In genomic region chr17:29164469-29165111, GRCm38 (mm10) we compare ENCODE assay signal across 8 mouse cellular contexts. TPM values are rescaled to one million over a fixed set of nuclear protein-coding genes. Genes with fewer than 3 reads are reported as not detected.
A peak's percentile ranks its signal among the peaks of the same experiment; 100 is the strongest.
DNase-seq lines count a peak whose midpoint lies in the region; ATAC-seq lines count a peak whose summit lies in the region.
"Had no signal": no experiment of that assay in that cellular context is flagged by ENCODE, and none has a peak within 500 bp of the region (broad histone marks: within the 10 kb centered on the region; RNA-seq: fewer than 3 reads in every experiment).

No protein-coding gene starts in this region.

- peaks cover 14% of the 10 kb centered on the region for H3K4me1 ChIP-seq in forebrain, embryonic 16.5 days (replicated peaks; ENCODE audit: control insufficient read depth, insufficient read depth, low read length)
- H3K4me1 ChIP-seq in kidney, embryonic 14.5 days (ENCODE audit: control insufficient read depth, insufficient read depth, low read length), result peaks cover 20% of the 10 kb centered on the region

- 0 out of 2 replicates have a peak, but pooled peaks have one; percentile 28 for ATAC-seq in forebrain, embryonic 16.5 days
- peak; percentile 64 for ATAC-seq in kidney, embryonic 14.5 days (ENCODE audit: low FRiP score, low TSS enrichment)

- H3K27me3 ChIP-seq in forebrain, embryonic 16.5 days (replicated peaks; ENCODE audit: control insufficient read depth, insufficient read depth, low read length), result no peaks in the 10 kb centered on the region
- no peaks in the 10 kb centered on the region for H3K27me3 ChIP-seq in kidney, embryonic 14.5 days (ENCODE audit: control insufficient read depth, insufficient read depth, low read length)

- H3K4me2 ChIP-seq in forebrain, embryonic 16.5 days (ENCODE audit: low read length), result no peak overlapping the region
- no peak overlapping the region for H3K4me2 ChIP-seq in kidney, embryonic 14.5 days (replicated peaks; ENCODE audit: low read depth, low read length)

- no peaks in the 10 kb centered on the region for H3K36me3 ChIP-seq in forebrain, embryonic 16.5 days (ENCODE audit: control insufficient read depth, insufficient read depth)
- no peaks in the 10 kb centered on the region for H3K36me3 ChIP-seq in kidney, embryonic 14.5 days (ENCODE audit: control insufficient read depth, insufficient read depth, low read length)

- DNase-seq in urinary bladder, postnatal 25 days (ENCODE audit: low spot score), result peak; percentile 52
- DNase-seq in urinary bladder, postnatal 10 days (ENCODE audit: low spot score), result no peak
- DNase-seq in lung, postnatal 4 days, result peak; percentile 79 to 82
- peak; percentile 59 for DNase-seq in thymus, postnatal 25 days
- no peak for DNase-seq in adrenal gland, postnatal 25 days

- no peak overlapping the region for H3K4me3 ChIP-seq in forebrain, embryonic 16.5 days (replicated peaks; ENCODE audit: low read length)
- H3K4me3 ChIP-seq in kidney, embryonic 14.5 days (ENCODE audit: low read length), result no peak overlapping the region

- H3K27ac ChIP-seq in forebrain, embryonic 16.5 days (ENCODE audit: low read length), result no peak overlapping the region; the same call in 1 of the 2 replicates
- H3K27ac ChIP-seq in kidney, embryonic 14.5 days (ENCODE audit: low read depth, low read length), result peak overlapping the region; percentile 75; the same call in 1 of the 2 replicates

- no peaks in the 10 kb centered on the region for H3K9me3 ChIP-seq in forebrain, embryonic 16.5 days (ENCODE audit: control insufficient read depth, low read length)
- H3K9me3 ChIP-seq in kidney, embryonic 14.5 days (ENCODE audit: control insufficient read depth, low read length), result peaks cover 7% of the 10 kb centered on the region; the same call in 1 of the 2 replicates

- no peak overlapping the region for H3K9ac ChIP-seq in forebrain, embryonic 16.5 days (replicated peaks; ENCODE audit: low read depth, low read length)
- H3K9ac ChIP-seq in kidney, embryonic 14.5 days (ENCODE audit: low read depth, low read length), result no peak overlapping the region

- WGBS in forebrain, embryonic 16.5 days, result 9% methylated on average over 17 of the region's 17 CpGs
- 14% methylated on average over 17 of the region's 17 CpGs for WGBS in kidney, embryonic 14.5 days

RNA-seq across cellular contexts. Expression of gene Rab44, which starts 50.6 kb away (rescaled TPM):
- polyA plus RNA-seq in forebrain, embryonic 16.5 days (2015; fragmentation: Nextera tagmentation; extraction: Ambion mirVana), result not detected in 2 replicates
- 0.39 TPM in 1 of 2 replicates, not detected in the other for polyA plus RNA-seq in kidney, embryonic 14.5 days (2014; fragmentation: Nextera tagmentation; extraction: Ambion mirVana)
- total RNA-seq in adrenal gland, postnatal 25 days (2021), result 0.30 and 0.86 TPM in 2 replicates
- total RNA-seq: liver, adult 2 months had no signal

Comparison
In these comparisons a context has a peak if more than half of its experiments do, and no peak if none do; other contexts are left out.
1. DNase-seq: peak in urinary bladder, postnatal 25 days (single experiment), lung, postnatal 4 days (2 of 2) and thymus, postnatal 25 days (single experiment); none in urinary bladder, postnatal 10 days (single experiment) and adrenal gland, postnatal 25 days (single experiment).